ENCODE assay signal across 29 mouse cellular contexts in genomic region chr4:107660649-107661048, GRCm38 (mm10). TPM values are rescaled to one million over a fixed set of nuclear protein-coding genes. Genes with fewer than 3 reads are reported as not detected.
DNase-seq lines count a peak whose midpoint lies in the region; ATAC-seq lines count a peak whose summit lies in the region.
"Had no signal": no experiment of that assay in that cellular context is flagged by ENCODE, and none has a peak within 500 bp of the region (broad histone marks: within the 10 kb centered on the region; RNA-seq: fewer than 3 reads in every experiment).

No protein-coding gene starts in this region.

- H3K27me3 ChIP-seq in hindbrain, embryonic 16.5 days (replicated peaks; ENCODE audit: control insufficient read depth, insufficient read depth, low read length): no peaks in the 10 kb centered on the region
- no peaks in the 10 kb centered on the region for H3K27me3 ChIP-seq in hindbrain, embryonic 11.5 days (ENCODE audit: control insufficient read depth, insufficient read depth, low read length)
- H3K27me3 ChIP-seq: forebrain, embryonic 12.5 days; heart, embryonic 15.5 days had no signal

- intact Hi-C loops in heart, postnatal 14 days (cut with DNase I): no loop called here

- H3K4me1 ChIP-seq in hindbrain, embryonic 16.5 days (ENCODE audit: control insufficient read depth, insufficient read depth, low read depth, low read length): no peaks in the 10 kb centered on the region; the same call in 1 of the 2 replicates
- H3K4me1 ChIP-seq in hindbrain, embryonic 11.5 days (replicated peaks; ENCODE audit: control insufficient read depth, insufficient read depth, low read length): no peaks in the 10 kb centered on the region
- H3K4me1 ChIP-seq: heart, embryonic 15.5 days had no signal

- H3K4me3 ChIP-seq in hindbrain, embryonic 16.5 days (ENCODE audit: low read length): no peak overlapping the region
- H3K4me3 ChIP-seq in hindbrain, embryonic 11.5 days (ENCODE audit: low read depth, low read length): no peak overlapping the region
- H3K4me3 ChIP-seq: forebrain, embryonic 12.5 days; gastrocnemius, adult 2 months; heart, embryonic 15.5 days; left cerebral cortex, adult 2 months; limb, embryonic 12.5 days had no signal

- no peak for DNase-seq in hindbrain, embryonic 11.5 days (ENCODE audit: low spot score)
- peak; percentile 19 for DNase-seq in cerebellum, adult 8-10 months
- DNase-seq in cerebellum, postnatal 36 days: peak; percentile 46 to 52
- no peak for DNase-seq in heart, postnatal 14 days
- no peak for DNase-seq in kidney, adult 18-20 months
- DNase-seq: adrenal gland, postnatal 36 days; gastrocnemius, adult 2 months; heart, postnatal 4 days; kidney, postnatal 4 days; liver, postnatal 0 days; thymus, adult 2 months; thymus, postnatal 4 days had no signal

- 62% methylated on average over 11 of the region's 11 CpGs for WGBS in hindbrain, embryonic 16.5 days
- 86% methylated on average over 11 of the region's 11 CpGs for WGBS in hindbrain, embryonic 11.5 days

- peak; percentile 79 for ATAC-seq in hindbrain, embryonic 16.5 days
- no peak for ATAC-seq in hindbrain, embryonic 11.5 days (ENCODE audit: low FRiP score)
- ATAC-seq in cerebellum, adult (ENCODE audit: insufficient number of reproducible peaks, low FRiP score, low TSS enrichment): 0 out of 2 replicates have a peak, but pooled peaks have one; percentile 26
- ATAC-seq in inflammation-experienced regulatory T-cells, adult 6 months: no peak
- ATAC-seq: intestine, postnatal 0 days; liver, postnatal 0 days; lung, postnatal 0 days; midbrain, embryonic 16.5 days had no signal

- H3K9me3 ChIP-seq in hindbrain, embryonic 16.5 days (ENCODE audit: control insufficient read depth, low read length): no peaks in the 10 kb centered on the region
- H3K9me3 ChIP-seq in hindbrain, embryonic 11.5 days (ENCODE audit: control insufficient read depth, low read length): no peaks in the 10 kb centered on the region
- H3K9me3 ChIP-seq: forebrain, embryonic 12.5 days; heart, embryonic 15.5 days; limb, embryonic 12.5 days had no signal

- H3K36me3 ChIP-seq in hindbrain, embryonic 16.5 days (ENCODE audit: control insufficient read depth, insufficient read depth, low read length): no peaks in the 10 kb centered on the region
- no peaks in the 10 kb centered on the region for H3K36me3 ChIP-seq in hindbrain, embryonic 11.5 days (ENCODE audit: control insufficient read depth, insufficient read depth, low read length)
- H3K36me3 ChIP-seq: forebrain, embryonic 12.5 days; heart, embryonic 15.5 days; limb, embryonic 12.5 days had no signal

- no peak overlapping the region for H3K9ac ChIP-seq in hindbrain, embryonic 16.5 days (ENCODE audit: low read depth, low read length)
- no peak overlapping the region for H3K9ac ChIP-seq in hindbrain, embryonic 11.5 days (ENCODE audit: low read depth, low read length)
- H3K9ac ChIP-seq: forebrain, embryonic 12.5 days; heart, embryonic 15.5 days; limb, embryonic 12.5 days; liver, postnatal 0 days had no signal

- no peak overlapping the region for H3K27ac ChIP-seq in hindbrain, embryonic 16.5 days (ENCODE audit: low read depth, low read length)
- H3K27ac ChIP-seq in hindbrain, embryonic 11.5 days (ENCODE audit: low read depth, low read length): no peak overlapping the region
- H3K27ac ChIP-seq: forebrain, embryonic 12.5 days; gastrocnemius, adult 2 months; heart, embryonic 15.5 days; left cerebral cortex, adult 2 months; limb, embryonic 12.5 days; macrophage; stomach, postnatal 0 days had no signal

- no peak overlapping the region for H3K4me2 ChIP-seq in hindbrain, embryonic 16.5 days (ENCODE audit: low read length)
- H3K4me2 ChIP-seq in hindbrain, embryonic 11.5 days (replicated peaks; ENCODE audit: low read depth, low read length): no peak overlapping the region
- H3K4me2 ChIP-seq: forebrain, embryonic 12.5 days; heart, embryonic 15.5 days; limb, embryonic 12.5 days; liver, embryonic 11.5 days had no signal

RNA-seq across cellular contexts. Expression of gene Dmrtb1, which starts 23.4 kb away (rescaled TPM):
- 10.9 and 15.8 TPM in 2 replicates for polyA plus RNA-seq in hindbrain, embryonic 16.5 days (2015; fragmentation: Nextera tagmentation; extraction: Ambion mirVana)
- polyA plus RNA-seq in hindbrain, embryonic 11.5 days (2014; fragmentation: Nextera tagmentation; extraction: Ambion mirVana): 13.8 and 16.6 TPM in 2 replicates
- polyA plus RNA-seq in inflammation-experienced regulatory T-cells, adult 6 months (2017; shearing (Covaris generic)): not detected
- not detected for total RNA-seq in heart, postnatal 14 days (2021)
- total RNA-seq: adrenal gland, adult 18-20 months; adrenal gland, postnatal 36 days; gastrocnemius, adult 2 months; gastrocnemius, postnatal 4 days; heart, postnatal 4 days had no signal
- polyA plus RNA-seq: heart, embryonic 15.5 days; intestine, postnatal 0 days; kidney, embryonic 16.5 days; liver, embryonic 11.5 days; liver, postnatal 0 days; macrophage; small intestine, adult 2 months; stomach, postnatal 0 days had no signal

Comparison
In these comparisons a context has a peak if more than half of its experiments do, and no peak if none do; other contexts are left out.
1. ATAC-seq: peak in hindbrain, embryonic 16.5 days (single experiment) and cerebellum, adult (single experiment); none in hindbrain, embryonic 11.5 days (single experiment) and inflammation-experienced regulatory T-cells, adult 6 months (single experiment).
2. DNase-seq: peak in cerebellum, adult 8-10 months (single experiment) and cerebellum, postnatal 36 days (2 of 2); none in hindbrain, embryonic 11.5 days (single experiment), heart, postnatal 14 days (0 of 2) and kidney, adult 18-20 months (single experiment).
3. RNA of gene Dmrtb1, which starts 23.4 kb away (polyA plus RNA-seq): 13.8 to 16.6 TPM in hindbrain, embryonic 11.5 days and 10.9 to 15.8 TPM in hindbrain, embryonic 16.5 days; not detected in inflammation-experienced regulatory T-cells, adult 6 months; every median in the first group is over 10 times any median in the second.